Mouse (Mus musculus): ENCODE results near the gene Etv6. TPM values are rescaled to one million over a fixed set of nuclear protein-coding genes. Genes with fewer than 3 reads are reported as not detected.
"Not testable (repeated sequence)": the region's sequence is repeated elsewhere in the genome, so short reads cannot be mapped to it uniquely, and the experiment has no call there.

Gene Etv6
- total and polyA plus RNA-seq, 3 experiments, result 9.8 to 14.0 (median 11.4) TPM

GRCm38 (mm10) chr6:133997935-133998334 is 37.6 kb upstream of the Etv6 start:
- no peaks in the 10 kb centered on the region for H3K79me2 ChIP-seq (replicated peaks; ENCODE audit: control insufficient read depth, insufficient read depth, low read length)
- H3K4me1 ChIP-seq (ENCODE audit: control insufficient read depth, insufficient read depth, low read length), result peaks cover 2% of the 10 kb centered on the region; the same call in 1 of the 2 replicates
- no peaks in the 10 kb centered on the region for H3K27me3 ChIP-seq (ENCODE audit: control insufficient read depth, insufficient read depth, low read length)
- no peak for DNase-seq
- H3K27ac ChIP-seq, result no peak overlapping the region
- no peak for TF ChIP-seq POLR2A (IDR thresholded peaks at IDR 0.05; ENCODE audit: insufficient read depth, low read depth, low read length)
- no peak for TF ChIP-seq CTCF (IDR thresholded peaks at IDR 0.05)
- no peak for TF ChIP-seq EP300 (IDR thresholded peaks at IDR 0.05; ENCODE audit: insufficient read depth, low read depth, low read length)
- WGBS, result 33% methylated on average over 2 of the region's 2 CpGs
- H3K9ac ChIP-seq (ENCODE audit: low read depth, low read length), result no peak overlapping the region
- no peaks in the 10 kb centered on the region for H3K36me3 ChIP-seq (ENCODE audit: control insufficient read depth, insufficient read depth, low read length)
- H3K4me3 ChIP-seq, result no peak overlapping the region
- intact Hi-C loops (cut with DNase I), result no loop called here

GRCm38 (mm10) chr6:134014488-134015110 is 20.9 kb upstream of the Etv6 start:
- H3K36me3 ChIP-seq (ENCODE audit: control insufficient read depth, insufficient read depth, low read length); H3K27me3 ChIP-seq (ENCODE audit: control insufficient read depth, insufficient read depth, low read length); H3K79me2 ChIP-seq (replicated peaks; ENCODE audit: control insufficient read depth, insufficient read depth, low read length); H3K4me3 ChIP-seq; intact Hi-C loops (cut with DNase I); H3K27ac ChIP-seq; DNase-seq; H3K9ac ChIP-seq (ENCODE audit: low read depth, low read length); H3K4me1 ChIP-seq (ENCODE audit: control insufficient read depth, insufficient read depth, low read length): not testable (repeated sequence)
- WGBS, result 73% methylated on average over 6 of the region's 12 CpGs

- no peak overlapping the region for H3K9ac ChIP-seq (ENCODE audit: low read depth, low read length)
- WGBS, result 97% methylated on average over 1 of the region's 1 CpGs
- intact Hi-C loops (cut with DNase I), result no loop called here
- H3K27ac ChIP-seq, result no peak overlapping the region
- no peaks in the 10 kb centered on the region for H3K27me3 ChIP-seq (ENCODE audit: control insufficient read depth, insufficient read depth, low read length)
- H3K4me1 ChIP-seq (ENCODE audit: control insufficient read depth, insufficient read depth, low read length), result peaks cover 7% of the 10 kb centered on the region
- no peaks in the 10 kb centered on the region for H3K79me2 ChIP-seq (replicated peaks; ENCODE audit: control insufficient read depth, insufficient read depth, low read length)
- no peak overlapping the region for H3K4me3 ChIP-seq
- no peak for DNase-seq
- TF ChIP-seq EP300 (IDR thresholded peaks at IDR 0.05; ENCODE audit: insufficient read depth, low read depth, low read length), result no peak
- no peak for TF ChIP-seq POLR2A (IDR thresholded peaks at IDR 0.05; ENCODE audit: insufficient read depth, low read depth, low read length)
- H3K36me3 ChIP-seq (ENCODE audit: control insufficient read depth, insufficient read depth, low read length), result no peaks in the 10 kb centered on the region
These were observed 16.7 kb upstream of the Etv6 start for GRCm38 (mm10) chr6:134018807-134019206.

- Histone ChIP-seq H3K36me3 (ENCODE audit: control insufficient read depth, insufficient read depth, low read length) (no peaks in the 10 kb centered on the region), H3K79me2 (replicated peaks; ENCODE audit: control insufficient read depth, insufficient read depth, low read length) (no peaks in the 10 kb centered on the region), H3K4me3 (no peak overlapping the region), H3K27me3 (ENCODE audit: control insufficient read depth, insufficient read depth, low read length) (no peaks in the 10 kb centered on the region), H3K27ac (no peak overlapping the region), H3K4me1 (ENCODE audit: control insufficient read depth, insufficient read depth, low read length) (peaks cover 7% of the 10 kb centered on the region), H3K9ac (ENCODE audit: low read depth, low read length) (no peak overlapping the region)
- intact Hi-C loops (cut with DNase I), result no loop called here
- WGBS, result 59% methylated on average over 6 of the region's 6 CpGs
- TF ChIP-seq EP300 (IDR thresholded peaks at IDR 0.05; ENCODE audit: insufficient read depth, low read depth, low read length), result no peak
- TF ChIP-seq CTCF (IDR thresholded peaks at IDR 0.05), result no peak
- TF ChIP-seq POLR2A (IDR thresholded peaks at IDR 0.05; ENCODE audit: insufficient read depth, low read depth, low read length), result no peak
- DNase-seq, result no peak
These were observed 14.7 kb upstream of the Etv6 start for GRCm38 (mm10) chr6:134020821-134021220.

GRCm38 (mm10) chr6:134026264-134026663 is 9.2 kb upstream of the Etv6 start:
- Histone ChIP-seq H3K4me3 (no peak overlapping the region), H3K4me1 (ENCODE audit: control insufficient read depth, insufficient read depth, low read length) (peaks cover 1% of the 10 kb centered on the region; the same call in 1 of the 2 replicates), H3K36me3 (ENCODE audit: control insufficient read depth, insufficient read depth, low read length) (no peaks in the 10 kb centered on the region), H3K79me2 (replicated peaks; ENCODE audit: control insufficient read depth, insufficient read depth, low read length) (no peaks in the 10 kb centered on the region), H3K27me3 (ENCODE audit: control insufficient read depth, insufficient read depth, low read length) (no peaks in the 10 kb centered on the region), H3K9ac (ENCODE audit: low read depth, low read length) (no peak overlapping the region), H3K27ac (no peak overlapping the region)
- no peak for TF ChIP-seq CTCF (IDR thresholded peaks at IDR 0.05)
- TF ChIP-seq POLR2A (IDR thresholded peaks at IDR 0.05; ENCODE audit: insufficient read depth, low read depth, low read length), result no peak
- no peak for TF ChIP-seq EP300 (IDR thresholded peaks at IDR 0.05; ENCODE audit: insufficient read depth, low read depth, low read length)
- intact Hi-C loops (cut with DNase I), result no loop called here
- DNase-seq, result no peak
- WGBS, result 84% methylated on average over 2 of the region's 2 CpGs

- Histone ChIP-seq H3K27me3 (ENCODE audit: control insufficient read depth, insufficient read depth, low read length) (no peaks in the 10 kb centered on the region), H3K79me2 (replicated peaks; ENCODE audit: control insufficient read depth, insufficient read depth, low read length) (no peaks in the 10 kb centered on the region), H3K27ac (no peak overlapping the region), H3K36me3 (ENCODE audit: control insufficient read depth, insufficient read depth, low read length) (no peaks in the 10 kb centered on the region), H3K4me3 (no peak overlapping the region), H3K4me1 (ENCODE audit: control insufficient read depth, insufficient read depth, low read length) (peaks cover 1% of the 10 kb centered on the region; the same call in 1 of the 2 replicates), H3K9ac (ENCODE audit: low read depth, low read length) (no peak overlapping the region)
- intact Hi-C loops (cut with DNase I), result no loop called here
- no peak for DNase-seq
- TF ChIP-seq POLR2A (IDR thresholded peaks at IDR 0.05; ENCODE audit: insufficient read depth, low read depth, low read length) (no peak), EP300 (IDR thresholded peaks at IDR 0.05; ENCODE audit: insufficient read depth, low read depth, low read length) (no peak), CTCF (IDR thresholded peaks at IDR 0.05) (no peak)
- 96% methylated on average over 4 of the region's 4 CpGs for WGBS
These were observed 8.5 kb upstream of the Etv6 start for GRCm38 (mm10) chr6:134027022-134027421.

Measured in heart, adult 2 months (tissue).